Mouse (Mus musculus) adrenal gland, adult 2 months (tissue): ENCODE measurements around the gene Cd300lb. TPM values are rescaled to one million over a fixed set of nuclear protein-coding genes. Genes with fewer than 3 reads are reported as not detected.
"Not testable (repeated sequence)": the region's sequence is repeated elsewhere in the genome, so short reads cannot be mapped to it uniquely, and the experiment has no call there.

Source experiments
- DNase-seq: peaks from one replicate; pipeline ENCODE4 v3.0.0; 2021
- long read RNA-seq: library from polyadenylated mRNA; stranded (forward); transcript quantifications from one replicate; pipeline ENCODE4 v2.0.0, GENCODE M21; 2021
- polyA plus RNA-seq: library from polyadenylated mRNA; depleted of rRNA; stranded (reverse); fragments of >200 nt; gene quantifications from 2 replicates; pipeline ENCODE4 v1.2.3, GENCODE M21; 2012; rRNA removed
- total RNA-seq, 2 experiments: library from RNA; stranded (reverse); gene quantifications; 2 replicates each; pipeline ENCODE4 v1.2.3; 2021

Cd300lb gene
- total RNA-seq = 1 to 10 TPM in 1 of 2 experiments, under 1 TPM in 1; 0.86 to 1.1 TPM
- polyA plus RNA-seq = 0.42 and 0.46 TPM in 2 replicates
- long read RNA-seq = 0 reads

- DNase-seq = no peak
Measured at GRCm38 (mm10) chr11:114934144-114934543, at the start of gene Cd300lb. TSS of gene Cd300lb (minus strand) at chr11:114934386.

DNA sequence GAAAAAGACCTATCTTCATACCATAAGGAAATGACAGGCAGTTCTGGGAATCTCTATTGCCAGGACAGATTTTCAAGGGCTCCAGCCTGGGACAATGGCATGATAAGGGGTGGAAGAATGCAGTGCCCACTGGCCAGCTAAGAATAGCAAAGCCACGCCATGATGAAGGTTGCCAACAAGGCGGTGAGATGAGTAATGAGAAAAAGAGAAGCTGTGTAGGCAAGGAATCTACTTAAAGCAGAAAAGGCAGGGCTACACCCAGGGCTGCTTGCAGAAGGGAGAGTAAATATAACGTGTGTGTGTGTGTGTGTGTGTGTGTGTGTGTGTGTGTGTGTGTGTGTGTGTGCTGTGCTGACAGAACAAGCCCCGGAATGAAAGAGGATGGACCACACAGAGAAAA is 47.7 kb upstream of the Cd300lb start:
- no peak for DNase-seq

DNA sequence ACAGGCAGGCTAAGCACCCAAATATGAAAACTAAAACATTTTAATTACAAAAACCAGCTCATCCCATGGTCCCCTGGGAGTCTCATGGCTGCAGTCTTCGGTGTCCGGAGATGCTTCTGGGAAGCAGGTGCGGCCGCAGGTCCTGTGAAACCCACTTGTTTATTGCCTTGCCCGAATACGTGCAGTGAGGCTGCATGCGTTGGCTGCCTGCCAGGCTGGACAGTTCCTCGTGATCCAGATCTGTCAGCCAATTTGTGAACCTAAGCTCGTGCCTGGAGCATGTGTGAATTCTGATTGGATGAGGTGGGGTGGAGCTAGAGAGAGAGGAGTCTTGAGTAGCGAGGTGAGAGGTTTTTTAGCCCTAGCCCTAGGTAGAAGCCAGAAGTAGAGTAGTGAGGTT is 38.5 kb upstream of the Cd300lb start:
- DNase-seq = no peak

GRCm38 (mm10) chr11:114968752-114969207 is 34.6 kb upstream of the Cd300lb start, which contains the start of gene Cd300c:
TSS of gene Cd300c (minus strand) at chr11:114969157.
- no peak for DNase-seq

DNA sequence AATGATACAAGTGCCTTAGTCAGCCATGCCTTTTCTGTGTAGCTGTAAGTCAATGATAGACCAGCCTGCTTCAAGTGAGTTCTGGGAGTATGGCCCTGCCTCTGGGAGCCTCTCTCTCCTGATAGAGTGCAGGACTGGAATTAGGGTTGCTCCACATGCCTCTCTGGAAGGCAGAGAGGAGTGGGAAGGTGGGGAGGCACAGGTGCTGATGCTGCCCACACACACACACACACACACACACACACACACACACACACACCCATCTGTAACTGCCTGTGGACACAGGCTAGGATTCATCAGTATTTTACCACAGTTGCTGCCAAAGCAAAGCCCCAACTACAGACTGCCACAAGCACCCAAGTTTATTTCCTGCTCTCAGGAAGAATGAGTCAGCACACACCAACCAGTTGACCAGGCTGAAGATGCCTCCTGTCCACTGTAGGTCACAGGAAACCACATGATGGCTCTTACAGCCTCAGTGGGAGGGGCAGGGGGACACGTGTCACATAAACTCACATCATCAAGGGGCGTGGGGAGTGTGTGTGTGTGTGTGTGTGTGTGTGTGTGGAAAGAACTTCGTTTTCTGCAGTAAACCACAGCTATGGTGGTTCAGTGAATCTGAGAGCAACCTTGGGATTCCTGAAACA is 31.1 kb upstream of the Cd300lb start:
- DNase-seq = peak; percentile 35

DNA sequence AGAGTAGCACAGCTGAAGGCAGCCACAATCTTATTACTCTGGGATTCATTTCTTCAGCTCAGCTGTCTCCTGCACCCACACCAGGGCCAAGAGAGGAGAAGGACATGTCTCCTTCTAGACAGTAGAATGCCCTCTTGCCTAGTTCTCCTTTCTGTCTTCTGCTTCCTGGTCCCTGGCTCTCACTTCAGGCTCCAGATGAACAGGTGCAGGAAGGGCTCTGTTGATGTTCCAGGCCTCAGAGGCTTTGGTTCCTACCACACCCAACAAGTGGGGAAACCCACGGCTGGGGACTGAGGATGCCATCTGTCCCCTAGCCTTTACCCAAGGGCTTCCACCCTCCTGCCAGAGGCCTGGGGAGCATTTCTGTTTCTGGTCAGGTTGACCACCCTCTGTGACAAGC is 26.2 kb upstream of the Cd300lb start:
- DNase-seq = no peak

DNA sequence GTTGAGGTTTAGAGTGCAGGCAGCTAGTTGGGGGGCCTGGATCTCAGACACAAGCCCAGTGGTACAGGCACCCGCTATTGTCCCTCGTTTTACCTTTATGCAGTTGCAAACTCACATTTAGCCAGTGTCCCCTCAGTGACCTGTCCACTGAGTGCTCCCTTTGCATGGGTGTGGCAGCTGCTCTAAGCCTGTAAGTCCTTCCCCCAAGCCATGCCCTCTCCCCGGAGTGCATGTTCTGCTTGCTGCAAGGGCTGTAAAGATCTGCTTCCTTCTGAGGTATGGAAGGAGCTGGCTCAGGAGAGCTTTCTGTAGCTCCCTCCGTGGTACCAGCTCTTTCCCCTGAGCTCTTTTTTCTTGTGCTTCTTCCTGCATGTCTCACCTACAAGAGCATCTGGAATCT is 595 bp downstream of the Cd300lb start:
- DNase-seq = no peak

GRCm38 (mm10) chr11:114931041-114931440 is 3.1 kb downstream of the Cd300lb start:
- no peak for DNase-seq

DNA sequence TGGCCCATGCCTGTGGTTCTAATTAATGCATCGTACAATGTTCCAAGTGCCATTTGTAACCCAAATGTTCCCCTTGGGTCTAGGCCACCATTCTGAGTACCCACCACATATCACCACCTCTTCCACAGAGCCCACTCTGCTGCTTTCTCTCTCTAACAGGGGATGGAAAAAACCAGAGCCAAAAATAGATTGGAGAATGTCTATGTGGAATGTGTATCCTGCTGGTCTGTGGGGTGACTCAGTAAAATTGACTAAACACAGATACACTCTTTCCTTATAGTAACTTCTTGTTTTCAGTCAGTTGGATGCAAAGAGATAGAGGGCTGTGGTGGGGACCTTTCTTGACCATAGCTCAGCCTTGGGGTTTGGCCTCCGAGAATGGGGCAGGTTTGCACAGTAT is 4.6 kb downstream of the Cd300lb start:
- no peak for DNase-seq

DNA sequence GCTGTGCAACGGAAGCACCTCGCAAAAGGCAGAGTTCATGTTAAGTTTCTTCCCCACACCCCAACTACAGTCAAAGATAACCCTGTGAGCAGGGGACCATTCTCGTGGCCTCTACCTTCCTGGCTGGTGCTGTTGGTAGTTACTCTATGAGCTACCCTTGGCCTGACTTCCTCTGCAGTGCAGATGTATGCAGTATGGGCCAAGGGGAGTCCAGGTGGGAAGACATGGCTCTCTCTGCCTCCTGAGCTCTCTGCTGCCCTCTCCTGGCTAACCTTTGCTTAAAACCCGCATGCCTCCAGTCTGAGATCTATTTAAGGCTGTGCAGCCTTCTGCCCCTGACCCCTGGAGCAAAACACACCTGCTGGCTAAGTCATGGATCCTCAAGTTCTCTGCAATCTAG is 10.2 kb downstream of the Cd300lb start:
- DNase-seq = no peak

- DNase-seq = no peak
Measured at GRCm38 (mm10) chr11:114922439-114922838, 11.7 kb downstream of the Cd300lb start.

DNA sequence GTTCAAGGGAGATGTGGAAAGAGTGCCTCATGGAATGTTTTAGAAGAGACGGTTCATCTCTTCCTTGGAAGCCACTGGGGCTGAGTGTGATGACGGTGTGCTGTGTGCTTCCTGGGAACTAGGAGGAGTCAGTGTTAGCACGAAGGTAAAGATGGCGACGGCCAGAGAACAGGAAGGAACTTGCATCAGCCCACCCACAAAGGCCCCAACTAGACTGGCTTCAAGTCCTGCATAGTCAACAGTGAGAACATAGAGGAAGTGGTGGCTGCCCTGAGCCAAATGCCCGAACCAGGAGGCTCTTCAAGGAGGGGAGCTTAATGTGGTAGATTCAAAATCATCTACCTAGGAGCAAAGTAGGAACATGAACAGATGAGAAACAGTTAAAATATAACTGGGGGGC is 17.1 kb downstream of the Cd300lb start:
- DNase-seq = no peak

DNA sequence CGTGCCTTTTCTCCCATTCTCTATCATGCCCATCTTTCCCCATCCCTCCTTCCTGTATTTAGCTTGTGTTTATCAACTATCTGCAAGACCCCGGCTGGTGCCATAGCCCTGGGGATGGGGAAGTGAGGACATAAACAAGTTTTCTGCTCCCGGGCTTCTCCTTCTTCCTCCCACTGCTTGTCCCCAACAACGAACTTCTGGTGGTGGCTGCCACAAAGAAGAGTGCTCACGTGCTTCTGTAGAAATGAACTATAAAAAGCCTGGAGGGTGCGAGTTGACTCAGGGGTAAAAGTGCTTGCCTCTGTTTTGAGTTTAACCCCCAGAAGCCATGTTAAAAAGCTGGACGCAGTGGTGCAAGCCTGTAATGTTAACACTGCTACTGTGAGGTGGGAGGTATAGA is 19.2 kb downstream of the Cd300lb start:
- DNase-seq = no peak

DNA sequence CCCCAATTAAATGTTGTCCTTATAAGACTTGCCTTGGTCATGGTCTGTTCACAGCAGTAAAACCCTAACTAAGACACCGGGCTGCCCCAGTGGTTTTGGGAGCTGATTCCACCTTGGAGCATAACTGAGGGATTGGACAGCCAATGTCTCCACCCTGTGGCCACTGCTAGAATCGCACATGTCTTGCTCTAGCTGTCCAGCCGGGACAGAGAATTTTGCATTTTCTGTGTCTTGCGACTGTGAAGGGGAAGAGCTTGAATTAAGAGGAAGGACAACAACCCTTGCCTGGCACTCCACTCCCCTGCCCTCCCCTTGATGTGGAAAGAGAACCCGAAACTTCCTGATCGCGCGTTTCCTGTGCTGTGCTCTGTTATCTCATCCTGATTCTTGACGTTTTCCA is 21.3 kb downstream of the Cd300lb start:
- peak; percentile 68 for DNase-seq

DNA sequence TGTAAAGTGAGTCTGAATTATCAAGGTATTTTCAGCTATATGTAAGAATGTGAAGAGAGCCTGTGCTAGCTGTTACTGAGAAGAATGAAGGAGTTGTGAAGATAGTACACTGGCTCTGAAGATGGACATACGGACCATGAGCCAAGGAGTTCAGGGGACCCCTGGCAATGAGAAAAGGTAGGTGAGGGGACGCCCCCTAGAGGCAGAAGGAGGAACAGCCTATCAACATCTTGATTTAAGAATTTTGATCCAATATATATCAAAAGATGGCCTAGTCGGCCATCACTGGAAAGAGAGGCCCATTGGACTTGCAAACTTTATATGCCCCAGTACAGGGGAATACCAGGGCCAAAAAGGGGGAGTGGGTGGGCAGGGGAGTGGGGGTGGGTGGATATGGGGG is 24.6 kb downstream of the Cd300lb start:
- not testable (repeated sequence) for DNase-seq

DNA sequence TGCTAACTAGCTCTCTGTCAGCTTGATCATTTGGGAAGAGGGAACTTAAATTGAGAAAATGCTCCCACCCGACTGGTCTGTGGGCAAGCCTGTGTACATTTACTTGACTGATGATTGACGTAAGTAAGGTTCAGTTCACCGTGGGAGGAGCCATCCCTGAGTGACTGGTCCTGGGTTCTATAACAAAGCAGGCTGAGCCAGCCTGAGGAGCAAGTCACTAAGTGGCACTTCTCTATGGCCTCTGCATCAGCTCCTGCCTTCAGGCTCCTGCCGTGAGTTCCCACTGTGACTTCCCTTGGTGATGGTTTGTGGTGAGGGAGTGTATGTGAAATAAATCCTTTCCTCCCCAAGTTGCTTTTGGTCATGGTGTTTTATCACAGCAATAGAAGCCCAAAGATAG is 26.1 kb downstream of the Cd300lb start:
- no peak for DNase-seq

- peak; percentile 76 for DNase-seq
Measured at GRCm38 (mm10) chr11:114907567-114907966, 26.6 kb downstream of the Cd300lb start.

GRCm38 (mm10) chr11:114903224-114903623 is 31.0 kb downstream of the Cd300lb start:
- no peak for DNase-seq

DNA sequence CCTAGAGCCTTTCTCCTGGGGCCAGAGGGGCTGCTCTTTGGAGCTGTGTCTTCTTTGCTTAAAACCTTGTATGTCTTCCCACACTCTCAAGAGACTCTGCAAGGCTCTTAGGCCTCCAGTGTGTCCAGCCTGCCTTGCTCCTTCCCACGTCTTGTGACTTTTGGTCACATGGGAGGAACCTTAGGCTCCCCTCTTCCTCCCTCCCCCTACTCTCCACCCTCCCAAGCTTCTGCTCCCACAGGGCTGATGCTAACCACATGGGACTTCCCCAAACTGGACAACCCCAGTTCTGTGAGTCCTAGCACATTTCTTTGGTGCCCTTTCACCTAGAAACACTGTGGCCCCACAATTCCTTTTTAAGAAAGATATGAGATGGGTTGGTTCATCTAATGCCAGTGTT is 36.2 kb downstream of the Cd300lb start:
- DNase-seq = peak; percentile 20

DNA sequence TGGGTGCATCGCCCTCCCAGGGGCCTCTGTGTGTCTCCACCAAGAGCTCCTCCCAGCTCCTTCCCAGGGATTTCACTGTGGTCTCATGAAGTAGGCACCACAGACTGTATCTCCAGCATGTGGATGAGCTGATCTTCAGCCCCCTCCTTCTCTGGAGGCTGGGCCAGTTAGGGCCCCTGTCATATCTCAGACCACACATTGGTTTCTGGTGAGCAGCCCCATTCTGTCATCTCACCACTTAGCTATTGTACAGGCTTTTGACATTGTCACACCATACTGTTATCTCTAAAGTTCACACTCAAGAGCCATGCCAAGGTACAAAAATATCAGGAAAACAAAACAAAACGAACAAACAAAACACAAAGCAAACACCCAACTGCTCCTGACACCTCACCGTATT is 38.1 kb downstream of the Cd300lb start:
- DNase-seq = no peak

GRCm38 (mm10) chr11:114890542-114890941 is 43.6 kb downstream of the Cd300lb start:
- no peak for DNase-seq

DNA sequence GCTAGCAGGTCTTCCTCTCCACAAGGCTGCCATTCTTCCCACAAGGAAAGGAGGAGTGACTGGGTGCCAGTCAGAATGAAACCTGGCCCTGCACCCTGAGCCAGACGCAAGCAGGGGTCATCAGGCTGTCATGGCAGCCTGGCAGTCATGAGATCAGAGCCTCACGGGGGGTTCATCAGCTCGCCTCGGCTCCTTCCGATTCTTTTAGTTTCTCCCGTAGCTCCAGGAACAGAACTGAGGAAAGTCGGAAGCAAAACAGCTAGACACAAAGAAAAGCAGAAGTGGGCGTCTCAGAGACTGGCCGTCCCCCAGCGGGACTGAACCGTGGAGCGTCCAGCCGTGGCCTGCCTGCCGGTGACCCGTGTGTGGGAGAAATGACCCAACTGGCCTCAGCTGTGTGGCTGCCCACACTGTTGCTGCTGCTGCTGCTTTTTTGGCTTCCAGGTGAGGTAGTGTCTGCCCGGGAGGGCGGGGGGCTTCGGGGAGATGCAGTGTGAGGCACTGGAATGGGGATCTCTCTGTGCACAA is 44.1 kb downstream of the Cd300lb start, which contains the start of gene Cd300a:
Cd300a (plus strand) TSS at position 51 of the 528 bp plus-strand sequence.
- DNase-seq = no peak

DNA sequence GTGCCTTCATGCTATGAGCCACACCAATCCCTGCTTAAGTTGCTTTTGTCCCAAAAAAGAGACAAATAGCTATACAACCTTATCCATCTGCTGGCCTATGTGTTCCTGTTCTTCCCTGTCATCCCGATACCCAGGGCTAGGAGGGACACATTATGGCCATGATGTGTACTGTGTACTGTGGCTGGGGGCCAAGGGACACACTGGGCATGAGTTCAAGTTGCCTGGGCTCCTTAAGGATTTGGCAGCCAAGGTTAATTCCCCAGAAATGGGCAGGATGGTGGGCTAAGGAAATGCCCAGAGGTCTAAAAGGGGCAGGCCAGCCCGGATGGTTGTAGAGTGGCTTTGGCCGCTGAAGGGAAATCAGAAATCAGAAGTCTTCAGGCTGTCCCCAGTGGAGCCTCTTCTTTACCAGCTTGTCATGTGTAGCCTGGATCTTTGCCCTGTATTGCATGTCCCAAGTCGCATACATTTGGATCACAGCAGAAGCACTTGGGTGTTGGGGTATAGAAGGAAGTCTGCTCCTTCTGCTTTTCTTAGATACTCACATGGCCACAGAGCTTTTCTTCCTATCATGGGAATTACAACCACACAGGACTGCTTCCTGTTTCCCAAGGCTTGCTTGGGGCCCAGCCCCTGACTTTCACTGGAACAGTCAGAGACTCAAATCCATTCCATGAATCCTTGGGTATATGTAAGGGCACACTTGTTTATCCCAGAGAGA is 49.6 kb downstream of the Cd300lb start:
- no peak for DNase-seq
